Mouse (Mus musculus): Measurements from ENCODE around the gene Mapk1ip1.

GRCm38 (mm10) chr7:138848028-138848920, 2.2 kb upstream of the Mapk1ip1 start:
- TF ChIP-seq TAL1 (IDR thresholded peaks at IDR 0.05; ENCODE audit: low read length) (no peak), GATA1 (IDR thresholded peaks at IDR 0.05; ENCODE audit: low read length) (no peak)
